Mouse (Mus musculus): ENCODE measurements at regions not wholly inside any gene's neighbourhood (a gene's known extent, or its start where the extent isn't known, plus 50 kb on each side); places are given as distances from the start of the nearest gene placed in this dataset.

GRCm38 (mm10) chr1:63916907-63917650, 148.0 kb upstream of the 4933402D24Rik start:
- no peak for TF ChIP-seq CTCF (IDR thresholded peaks at IDR 0.05; ENCODE audit: low read depth, low read length)
- TF ChIP-seq POLR2A (IDR thresholded peaks at IDR 0.05; ENCODE audit: extremely low read depth, insufficient read depth, low read length): no peak
- Histone ChIP-seq H3K9ac (ENCODE audit: low read depth, low read length) (no peak overlapping the region), H3K79me2 (ENCODE audit: control insufficient read depth, insufficient read depth, low read length) (no peaks in the 10 kb centered on the region), H3K4me3 (ENCODE audit: insufficient read depth, low read depth, low read length) (no peak overlapping the region), H3K36me3 (ENCODE audit: control insufficient read depth, insufficient read depth, low read length) (no peaks in the 10 kb centered on the region), H3K27me3 (ENCODE audit: control insufficient read depth, insufficient read depth, low read length) (no peaks in the 10 kb centered on the region), H3K4me1 (ENCODE audit: control insufficient read depth, insufficient read depth, low read length) (no peaks in the 10 kb centered on the region), H3K27ac (replicated peaks; ENCODE audit: insufficient read depth, low read depth, low read length) (no peak overlapping the region)
- DNase-seq (ENCODE audit: extremely low read depth, low read depth, low spot score): no peak
- 86% methylated on average over 7 of the region's 7 CpGs for WGBS

DNA sequence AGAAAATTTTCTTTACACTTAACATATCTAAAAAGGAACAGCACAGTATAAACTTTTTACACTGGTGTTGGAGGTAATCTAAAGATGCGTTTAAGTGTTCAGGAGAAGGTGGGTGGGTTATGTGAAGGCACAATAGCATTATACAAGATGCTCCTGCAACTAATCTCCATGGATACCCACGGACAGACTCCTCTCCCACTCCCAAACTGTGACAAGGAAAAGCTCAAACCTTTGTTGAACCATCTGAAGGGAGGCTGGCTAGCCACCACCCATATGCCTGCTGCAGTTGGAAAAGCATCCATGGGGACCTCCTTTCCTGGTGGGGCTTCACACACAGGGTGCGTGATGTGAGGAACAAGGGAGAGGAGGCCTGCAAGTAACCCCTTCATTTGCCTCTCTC, 141.7 kb upstream of the 4933402D24Rik start:
- no peak overlapping the region for H3K4me3 ChIP-seq (ENCODE audit: insufficient read depth, low read depth, low read length)
- no peaks in the 10 kb centered on the region for H3K27me3 ChIP-seq (ENCODE audit: control insufficient read depth, insufficient read depth, low read length)
- H3K9ac ChIP-seq (ENCODE audit: low read depth, low read length): no peak overlapping the region
- no peak for DNase-seq (ENCODE audit: extremely low read depth, low read depth, low spot score)
- no peaks in the 10 kb centered on the region for H3K79me2 ChIP-seq (ENCODE audit: control insufficient read depth, insufficient read depth, low read length)
- TF ChIP-seq CTCF (IDR thresholded peaks at IDR 0.05; ENCODE audit: low read depth, low read length): no peak
- TF ChIP-seq POLR2A (IDR thresholded peaks at IDR 0.05; ENCODE audit: extremely low read depth, insufficient read depth, low read length): no peak
- H3K4me1 ChIP-seq (ENCODE audit: control insufficient read depth, insufficient read depth, low read length): no peaks in the 10 kb centered on the region
- no peak overlapping the region for H3K27ac ChIP-seq (replicated peaks; ENCODE audit: insufficient read depth, low read depth, low read length)
- H3K36me3 ChIP-seq (ENCODE audit: control insufficient read depth, insufficient read depth, low read length): no peaks in the 10 kb centered on the region
- WGBS: 80% methylated on average over 3 of the region's 3 CpGs

DNA sequence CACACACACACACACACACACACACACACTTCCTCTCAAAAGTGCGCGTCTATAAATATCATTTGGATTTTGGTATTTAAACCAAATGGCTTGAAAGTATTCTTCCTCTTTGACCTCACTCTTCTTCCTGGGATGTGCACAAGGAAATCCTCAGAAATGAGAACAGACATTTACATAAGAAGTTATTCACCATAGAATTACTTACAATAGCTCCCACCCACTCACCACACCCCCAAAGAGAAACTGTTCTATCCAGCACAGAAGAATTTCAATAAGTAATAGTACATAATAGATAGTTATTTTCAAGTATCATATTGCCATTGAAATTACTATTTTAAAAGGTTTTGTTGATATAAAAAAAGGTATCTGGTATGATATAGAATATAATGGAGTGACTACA, 140.1 kb upstream of the 4933402D24Rik start:
- H3K4me1 ChIP-seq (ENCODE audit: control insufficient read depth, insufficient read depth, low read length): no peaks in the 10 kb centered on the region
- H3K36me3 ChIP-seq (ENCODE audit: control insufficient read depth, insufficient read depth, low read length): no peaks in the 10 kb centered on the region
- H3K4me3 ChIP-seq (ENCODE audit: insufficient read depth, low read depth, low read length): no peak overlapping the region
- no peaks in the 10 kb centered on the region for H3K79me2 ChIP-seq (ENCODE audit: control insufficient read depth, insufficient read depth, low read length)
- H3K27ac ChIP-seq (replicated peaks; ENCODE audit: insufficient read depth, low read depth, low read length): no peak overlapping the region
- no peak for TF ChIP-seq CTCF (IDR thresholded peaks at IDR 0.05; ENCODE audit: low read depth, low read length)
- no peak for TF ChIP-seq POLR2A (IDR thresholded peaks at IDR 0.05; ENCODE audit: extremely low read depth, insufficient read depth, low read length)
- WGBS: 90% methylated on average over 2 of the region's 2 CpGs
- H3K9ac ChIP-seq (ENCODE audit: low read depth, low read length): no peak overlapping the region
- no peak for DNase-seq (ENCODE audit: extremely low read depth, low read depth, low spot score)
- no peaks in the 10 kb centered on the region for H3K27me3 ChIP-seq (ENCODE audit: control insufficient read depth, insufficient read depth, low read length)

- 87% methylated on average over 4 of the region's 4 CpGs for WGBS
These were observed 134.6 kb upstream of the 4933402D24Rik start for GRCm38 (mm10) chr1:63903620-63904019.

DNA sequence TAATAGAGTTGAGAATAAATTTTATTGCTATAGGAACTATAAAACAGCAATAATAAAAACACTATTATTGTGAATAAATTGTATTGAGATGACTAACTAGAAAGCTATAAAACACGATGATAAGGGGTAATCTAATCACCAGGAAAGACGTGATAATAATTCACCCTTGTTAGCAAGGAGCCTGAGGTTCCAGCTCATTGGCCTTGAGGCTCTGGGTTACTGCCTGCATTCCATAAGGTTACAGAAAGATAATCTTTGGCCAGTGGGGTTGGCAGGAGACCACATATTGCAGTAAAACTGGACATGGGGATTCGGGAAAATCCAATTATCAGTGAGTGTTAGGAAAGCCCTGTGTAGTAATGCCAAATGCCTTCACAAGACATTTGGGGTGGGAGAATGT, 134.1 kb upstream of the 4933402D24Rik start:
- Histone ChIP-seq H3K27ac (replicated peaks; ENCODE audit: insufficient read depth, low read depth, low read length) (no peak overlapping the region), H3K4me1 (ENCODE audit: control insufficient read depth, insufficient read depth, low read length) (no peaks in the 10 kb centered on the region), H3K27me3 (ENCODE audit: control insufficient read depth, insufficient read depth, low read length) (no peaks in the 10 kb centered on the region), H3K9ac (ENCODE audit: low read depth, low read length) (no peak overlapping the region), H3K4me3 (ENCODE audit: insufficient read depth, low read depth, low read length) (no peak overlapping the region), H3K36me3 (ENCODE audit: control insufficient read depth, insufficient read depth, low read length) (no peaks in the 10 kb centered on the region), H3K79me2 (ENCODE audit: control insufficient read depth, insufficient read depth, low read length) (no peaks in the 10 kb centered on the region)
- DNase-seq (ENCODE audit: extremely low read depth, low read depth, low spot score): peak; percentile 2
- 49% methylated on average over 3 of the region's 3 CpGs for WGBS
- TF ChIP-seq POLR2A (IDR thresholded peaks at IDR 0.05; ENCODE audit: extremely low read depth, insufficient read depth, low read length) (no peak), CTCF (IDR thresholded peaks at IDR 0.05; ENCODE audit: low read depth, low read length) (no peak)

More at GRCm38 (mm10) chr1:63903620-63904019, 134.6 kb upstream of the 4933402D24Rik start:
- no peak overlapping the region for H3K27ac ChIP-seq (replicated peaks; ENCODE audit: insufficient read depth, low read depth, low read length)
- no peaks in the 10 kb centered on the region for H3K4me1 ChIP-seq (ENCODE audit: control insufficient read depth, insufficient read depth, low read length)
- H3K4me3 ChIP-seq (ENCODE audit: insufficient read depth, low read depth, low read length): no peak overlapping the region
- H3K9ac ChIP-seq (ENCODE audit: low read depth, low read length): no peak overlapping the region
- no peak for TF ChIP-seq POLR2A (IDR thresholded peaks at IDR 0.05; ENCODE audit: extremely low read depth, insufficient read depth, low read length)
- no peak for TF ChIP-seq CTCF (IDR thresholded peaks at IDR 0.05; ENCODE audit: low read depth, low read length)
- DNase-seq (ENCODE audit: extremely low read depth, low read depth, low spot score): no peak
- H3K27me3 ChIP-seq (ENCODE audit: control insufficient read depth, insufficient read depth, low read length): no peaks in the 10 kb centered on the region
- H3K79me2 ChIP-seq (ENCODE audit: control insufficient read depth, insufficient read depth, low read length): no peaks in the 10 kb centered on the region
- H3K36me3 ChIP-seq (ENCODE audit: control insufficient read depth, insufficient read depth, low read length): no peaks in the 10 kb centered on the region

GRCm38 (mm10) chr1:63902391-63902790, 133.3 kb upstream of the 4933402D24Rik start:
- Histone ChIP-seq H3K27ac (replicated peaks; ENCODE audit: insufficient read depth, low read depth, low read length) (no peak overlapping the region), H3K9ac (ENCODE audit: low read depth, low read length) (no peak overlapping the region), H3K27me3 (ENCODE audit: control insufficient read depth, insufficient read depth, low read length) (no peaks in the 10 kb centered on the region), H3K79me2 (ENCODE audit: control insufficient read depth, insufficient read depth, low read length) (no peaks in the 10 kb centered on the region), H3K4me1 (ENCODE audit: control insufficient read depth, insufficient read depth, low read length) (no peaks in the 10 kb centered on the region), H3K4me3 (ENCODE audit: insufficient read depth, low read depth, low read length) (no peak overlapping the region), H3K36me3 (ENCODE audit: control insufficient read depth, insufficient read depth, low read length) (no peaks in the 10 kb centered on the region)
- WGBS: 51% methylated on average over 1 of the region's 1 CpGs
- no peak for TF ChIP-seq POLR2A (IDR thresholded peaks at IDR 0.05; ENCODE audit: extremely low read depth, insufficient read depth, low read length)
- TF ChIP-seq CTCF (IDR thresholded peaks at IDR 0.05; ENCODE audit: low read depth, low read length): no peak
- DNase-seq (ENCODE audit: extremely low read depth, low read depth, low spot score): peak; percentile 5
